Mouse (Mus musculus) 3134 (cell line): ENCODE results near the gene Ucp2.

Experiments used
- DNase-seq: peaks from one replicate; pipeline ENCODE4 v3.0.0-alpha.2; 2011; ENCODE audit warnings: low spot score; ENCODE audit not compliant: insufficient read length; ENCODE audit errors: extremely low read depth

Ucp2 gene

DNA sequence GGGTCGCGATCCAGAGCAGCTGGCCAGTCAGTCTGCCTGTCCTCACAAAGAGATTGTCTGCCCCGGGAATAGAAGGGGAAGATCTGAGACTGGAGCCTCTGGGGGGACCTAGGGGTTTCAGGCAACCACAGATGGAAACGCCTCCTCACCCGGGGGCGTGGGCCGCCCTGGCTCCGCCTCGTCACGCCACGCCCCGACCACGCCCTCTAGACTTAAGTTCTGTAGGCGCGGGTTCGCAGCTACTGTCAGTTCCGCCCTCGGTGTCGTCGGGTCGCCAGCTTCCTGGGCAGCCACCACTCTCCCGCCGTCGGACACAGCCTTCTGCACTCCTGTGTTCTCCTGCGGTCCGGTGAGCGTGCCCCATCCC is at the start of gene Ucp2:
Gene Ucp2, plus strand, starts transcription at position 221 of the 367 bp plus-strand sequence.
- DNase-seq: peak; percentile 90

DNA sequence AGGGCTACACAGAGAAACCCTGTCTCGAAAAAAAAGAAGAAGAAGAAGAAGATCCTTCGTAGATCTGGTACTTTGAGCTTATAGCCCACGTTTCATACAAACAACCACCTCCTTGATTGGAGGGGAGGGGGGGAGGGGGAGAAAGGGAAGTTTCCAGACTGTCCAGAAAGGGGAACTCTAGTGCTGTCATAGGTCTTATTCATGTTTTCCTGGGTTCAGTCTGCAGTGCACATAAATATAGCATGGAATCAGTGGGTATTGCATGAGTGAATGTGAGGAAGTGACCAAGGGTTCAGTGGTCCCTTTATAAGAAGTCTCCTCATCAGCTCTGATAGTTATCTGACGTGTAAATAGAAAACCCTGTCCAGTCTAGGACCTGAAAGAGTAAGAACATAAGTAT is 49.4 kb upstream of the Ucp2 start:
- DNase-seq: no peak

DNA sequence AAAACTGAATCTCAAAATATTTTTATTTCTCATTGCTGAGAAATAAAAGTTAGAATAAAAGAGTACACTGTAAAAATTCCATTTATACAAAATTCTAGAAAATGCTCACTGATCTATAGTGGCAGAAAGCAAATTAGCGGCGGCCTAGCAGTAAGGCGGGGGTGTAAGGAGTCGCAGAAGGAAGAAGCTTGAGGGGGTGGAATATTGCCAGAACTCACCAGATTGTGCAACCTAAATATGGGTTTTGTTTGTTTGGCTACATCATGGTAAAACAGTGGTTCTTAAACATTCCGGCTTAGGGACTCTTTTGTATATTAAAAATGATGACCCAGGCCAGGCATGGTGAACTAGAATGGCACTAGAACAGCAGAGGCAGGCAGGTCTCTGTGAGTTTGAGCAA is 46.9 kb upstream of the Ucp2 start:
- DNase-seq: no peak

DNA sequence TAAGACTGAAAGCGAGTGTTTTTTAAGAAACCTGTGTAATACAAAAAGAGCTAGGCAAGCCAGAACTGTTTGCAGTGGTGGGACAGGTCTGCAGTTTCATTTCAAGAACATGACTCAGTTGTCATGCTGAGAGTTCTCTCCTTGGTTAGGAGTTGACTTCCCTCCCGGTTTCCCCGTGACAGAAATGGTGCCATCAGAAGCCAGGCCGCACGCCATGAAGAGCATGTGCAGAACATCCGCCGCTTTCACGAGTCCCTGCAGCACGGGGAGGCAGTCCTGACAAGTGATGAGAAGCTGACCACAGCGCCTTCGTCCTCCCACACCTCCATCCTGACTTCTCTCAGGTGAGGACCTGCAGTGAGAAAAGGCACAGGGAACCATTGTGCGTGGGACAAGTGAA is 44.6 kb upstream of the Ucp2 start:
- DNase-seq: no peak

DNA sequence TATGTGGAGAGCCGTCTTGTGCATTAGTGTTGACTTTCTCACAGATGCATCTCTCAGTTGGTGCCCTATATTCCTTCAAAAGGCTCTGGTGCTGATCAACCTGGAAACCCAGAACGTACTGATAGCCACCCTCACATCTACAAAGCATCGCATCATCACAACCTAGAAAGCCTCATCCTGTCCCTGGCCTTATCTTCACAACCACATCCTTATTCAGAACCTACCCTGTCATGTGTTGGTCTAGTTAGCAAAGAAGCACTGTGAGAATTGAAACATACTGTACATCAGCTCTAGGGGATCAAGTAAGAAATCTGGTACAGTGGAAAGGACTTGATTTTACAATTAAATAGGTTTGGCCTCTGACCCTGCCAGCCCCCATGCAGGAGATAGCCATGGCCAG is 44.2 kb upstream of the Ucp2 start:
- no peak for DNase-seq

DNA sequence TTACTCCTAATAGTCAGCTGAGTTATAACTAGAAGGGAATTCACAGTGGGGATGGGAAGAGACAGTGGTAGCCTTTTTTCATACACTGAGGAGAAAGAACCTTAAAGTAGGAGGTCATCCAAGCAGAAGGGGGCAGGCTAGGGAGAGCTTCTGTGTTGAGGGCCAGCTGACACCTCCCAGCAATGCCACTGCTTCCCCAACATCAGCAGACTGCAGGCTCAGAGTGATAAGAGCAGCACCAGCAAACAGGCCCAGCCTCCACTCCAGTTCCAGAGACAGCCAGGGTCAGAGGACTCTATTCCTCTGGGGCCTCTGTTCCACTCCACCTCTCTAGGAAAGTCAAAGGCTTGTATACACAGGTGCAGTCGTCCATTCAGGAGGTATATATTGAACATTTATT is 35.0 kb upstream of the Ucp2 start:
- DNase-seq: no peak

DNA sequence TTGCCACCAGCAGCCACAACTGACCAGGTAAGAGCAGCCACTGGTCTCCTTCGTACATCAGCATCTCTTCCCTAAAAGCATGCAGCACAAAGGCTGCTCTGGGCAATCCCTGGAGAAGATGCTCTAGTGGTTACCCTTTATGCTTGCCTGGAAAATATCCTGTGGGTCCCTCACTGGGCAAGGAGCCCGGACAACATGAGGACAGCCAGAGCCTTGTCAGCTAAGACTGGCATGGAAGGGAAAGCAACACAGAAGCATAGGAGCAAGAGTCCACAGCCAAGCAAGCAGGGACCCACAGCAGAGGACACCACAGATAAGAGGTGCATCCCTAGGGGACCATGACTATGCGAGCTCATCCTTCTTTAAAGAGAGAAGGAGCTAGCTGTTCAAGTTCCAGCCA is 33.3 kb upstream of the Ucp2 start:
- DNase-seq: no peak

DNA sequence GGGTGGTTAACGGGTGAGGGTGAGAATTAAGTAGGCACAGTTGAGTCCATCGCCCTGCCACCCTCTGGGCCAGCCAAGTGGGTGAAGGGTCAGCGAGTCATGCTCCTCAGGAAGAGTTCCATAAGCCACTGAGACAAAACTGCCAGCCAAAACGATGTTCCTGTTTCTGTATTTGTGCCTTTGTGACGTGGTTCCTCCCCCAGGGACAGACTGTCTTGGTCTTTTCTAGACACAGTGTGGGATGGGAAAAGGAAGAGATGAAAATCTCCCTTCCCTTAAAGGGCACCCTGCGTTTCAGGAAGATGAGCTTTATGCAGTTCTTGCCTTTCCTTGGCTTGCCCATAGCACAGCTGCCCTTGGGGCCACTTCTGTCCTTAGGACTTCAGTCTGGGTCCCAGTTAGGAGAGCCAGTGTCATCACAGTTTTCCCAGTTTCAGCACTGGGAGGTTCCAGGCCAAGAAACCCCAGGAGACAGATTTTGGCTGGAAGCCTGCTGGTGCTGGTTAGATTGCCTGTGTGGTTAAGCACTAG is 31.5 kb upstream of the Ucp2 start:
- peak; percentile 37 for DNase-seq

DNA sequence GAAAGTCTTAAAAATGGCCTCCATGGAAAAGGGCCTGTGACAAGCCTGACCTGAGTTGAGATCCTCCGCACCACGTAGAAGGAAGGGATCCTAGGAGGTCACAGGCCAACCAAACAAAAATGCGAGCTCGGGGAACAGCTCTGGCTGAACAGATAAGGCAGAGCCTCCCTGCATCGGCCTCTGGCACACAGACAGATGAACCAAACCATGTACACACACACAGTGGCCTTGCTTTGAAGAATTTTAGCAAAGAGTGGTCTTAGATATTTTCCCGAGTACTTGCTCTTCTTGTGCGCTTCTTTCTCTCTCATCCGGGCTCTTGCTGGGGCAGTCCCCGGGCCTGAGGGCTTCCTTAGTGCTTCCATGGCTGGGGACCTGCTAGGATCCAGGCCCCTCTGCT is 29.9 kb upstream of the Ucp2 start:
- DNase-seq: no peak

DNA sequence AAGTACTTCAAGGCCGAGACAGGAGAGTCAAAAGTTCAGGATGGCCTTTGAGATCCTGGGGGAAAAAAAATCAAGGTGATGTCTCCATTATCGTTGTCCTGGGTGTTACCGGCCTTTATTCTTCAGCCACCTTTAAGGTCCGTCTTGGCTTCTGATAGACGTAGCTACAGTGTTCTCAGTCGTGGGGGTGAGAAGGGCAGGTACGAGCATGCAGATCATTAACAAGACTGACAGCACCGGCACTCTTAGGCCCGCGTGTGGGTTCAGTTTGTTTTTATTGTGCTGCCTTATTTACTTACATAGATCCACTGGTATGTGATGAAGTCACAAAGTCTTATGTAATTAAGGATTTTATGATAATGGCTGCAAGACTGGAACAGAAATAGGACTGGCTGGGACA is 29.4 kb upstream of the Ucp2 start:
- DNase-seq: no peak

DNA sequence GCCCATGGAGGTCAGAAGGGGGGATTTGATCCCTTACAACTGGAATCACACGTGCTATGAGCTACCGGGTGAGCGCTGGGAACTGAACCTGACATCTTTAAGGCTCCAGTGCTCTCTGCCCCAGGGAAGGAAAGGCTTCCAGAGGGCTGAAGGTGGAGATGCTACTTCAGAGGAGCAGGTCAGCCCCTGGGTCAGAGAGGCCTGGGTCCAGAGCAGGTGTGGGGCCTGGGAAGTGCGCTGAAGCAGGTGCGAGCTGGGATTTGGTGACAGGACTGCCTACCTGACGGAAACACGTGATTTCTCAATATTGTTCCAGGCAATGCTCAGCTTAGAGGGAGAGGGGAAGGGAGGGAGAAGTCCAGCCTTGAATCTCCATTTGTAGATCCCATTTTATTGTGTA is 28.9 kb upstream of the Ucp2 start:
- DNase-seq: no peak

DNA sequence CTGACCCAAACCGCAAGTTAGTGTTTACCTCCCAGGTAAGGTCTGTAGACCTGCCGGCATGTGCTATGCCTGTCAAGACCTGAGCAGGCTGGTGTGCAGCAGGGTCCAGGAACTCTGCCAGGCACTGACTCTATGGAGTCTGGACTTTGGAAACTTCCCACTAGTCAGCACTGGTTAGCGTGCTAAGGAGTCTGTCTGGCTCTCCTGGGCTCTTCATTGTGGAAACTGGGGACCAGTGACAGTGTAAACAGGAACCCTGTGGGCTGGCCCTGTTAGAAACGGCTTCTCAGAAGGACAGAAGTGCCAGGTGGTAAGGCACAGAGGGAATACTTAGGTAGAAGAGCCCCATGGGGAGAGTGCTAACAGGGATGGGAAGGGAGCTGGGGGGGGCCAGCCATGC is 27.9 kb upstream of the Ucp2 start:
- no peak for DNase-seq

DNA sequence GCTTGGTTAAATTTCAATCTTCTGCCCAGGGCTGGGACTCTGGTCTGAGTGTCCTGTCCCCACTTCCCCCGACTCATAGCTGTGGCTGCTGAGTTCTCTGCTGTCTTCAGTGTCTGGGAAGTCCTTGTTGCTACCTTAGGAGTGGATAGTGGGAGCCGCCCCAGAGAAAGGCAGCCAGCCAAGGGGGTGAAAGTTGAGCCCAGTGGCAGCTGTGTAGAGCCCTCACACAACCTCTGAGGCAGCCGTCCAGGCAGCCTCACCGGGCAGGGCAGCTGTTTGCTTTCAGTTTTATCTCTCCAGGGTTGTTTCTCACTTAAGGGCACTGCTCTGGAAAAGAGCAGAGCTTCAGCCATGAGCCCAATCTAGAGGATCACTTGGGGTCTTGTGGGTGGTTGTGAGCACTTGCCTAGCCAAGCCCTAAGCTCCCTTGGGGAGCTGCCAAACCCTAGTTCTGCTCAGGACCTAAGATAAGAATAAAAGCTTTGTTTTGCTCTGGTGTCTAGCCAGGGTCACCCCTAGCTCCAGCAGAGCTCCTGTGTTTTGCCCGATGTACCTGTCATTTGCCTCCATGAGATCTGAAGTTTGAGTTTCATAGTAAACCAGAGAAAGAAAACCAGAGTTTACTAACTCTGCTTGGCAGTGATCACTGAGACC is 27.4 kb upstream of the Ucp2 start:
- peak; percentile 51 for DNase-seq

DNA sequence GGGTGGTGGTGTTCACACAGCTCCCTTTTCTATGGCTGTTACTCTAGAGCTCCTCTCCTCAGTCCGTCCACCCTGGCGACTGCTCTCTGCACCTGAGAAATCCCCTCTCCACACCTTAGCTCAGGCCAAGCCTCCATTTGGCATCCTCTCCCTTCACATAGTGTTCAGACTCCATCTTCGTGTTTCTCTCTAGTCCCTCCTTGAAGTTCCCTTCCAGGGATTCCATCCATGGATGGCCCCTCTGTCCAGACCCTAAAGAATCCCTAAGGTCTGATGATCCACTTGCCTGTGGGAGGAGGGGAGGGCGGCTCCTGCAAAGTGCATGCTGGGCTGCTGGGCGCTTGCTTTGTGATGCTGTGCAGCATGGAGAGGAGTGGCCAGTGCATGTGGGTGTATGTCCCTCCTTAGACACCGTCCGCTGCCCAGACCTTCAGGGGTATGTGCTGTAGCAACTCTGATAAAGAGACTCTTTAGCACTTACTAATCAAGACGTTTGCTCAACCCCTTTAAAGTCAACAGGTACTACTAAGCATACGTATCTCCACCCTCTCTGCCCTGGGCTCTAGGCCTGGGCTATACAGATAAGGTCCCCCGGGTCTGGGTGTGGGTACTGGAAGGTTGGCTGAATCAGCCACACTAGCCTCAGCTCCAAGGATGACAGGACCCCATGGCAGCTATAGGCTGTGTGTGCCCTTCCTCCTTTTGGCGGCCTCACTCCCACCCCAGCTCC is 26.2 kb upstream of the Ucp2 start:
- no peak for DNase-seq

DNA sequence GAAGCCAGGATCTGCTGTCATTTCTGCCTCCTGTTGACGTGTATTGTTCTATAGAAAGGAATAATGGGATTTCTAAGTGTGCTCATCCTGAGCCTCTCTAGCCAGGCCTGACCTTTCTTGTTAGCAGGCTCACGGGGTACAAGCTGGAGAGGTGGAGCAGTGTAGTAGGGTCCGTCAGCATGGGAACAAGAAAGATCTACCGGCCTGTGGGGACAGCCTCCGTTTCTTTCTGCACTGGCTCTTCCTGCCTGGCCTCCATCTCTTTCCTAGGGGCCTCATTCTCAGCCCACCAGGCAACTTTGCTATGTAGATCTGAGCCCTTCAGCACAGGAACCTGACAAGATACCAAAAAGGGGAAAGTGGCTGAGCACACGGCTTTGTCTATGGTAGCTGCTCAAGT is 24.4 kb upstream of the Ucp2 start:
- no peak for DNase-seq

DNA sequence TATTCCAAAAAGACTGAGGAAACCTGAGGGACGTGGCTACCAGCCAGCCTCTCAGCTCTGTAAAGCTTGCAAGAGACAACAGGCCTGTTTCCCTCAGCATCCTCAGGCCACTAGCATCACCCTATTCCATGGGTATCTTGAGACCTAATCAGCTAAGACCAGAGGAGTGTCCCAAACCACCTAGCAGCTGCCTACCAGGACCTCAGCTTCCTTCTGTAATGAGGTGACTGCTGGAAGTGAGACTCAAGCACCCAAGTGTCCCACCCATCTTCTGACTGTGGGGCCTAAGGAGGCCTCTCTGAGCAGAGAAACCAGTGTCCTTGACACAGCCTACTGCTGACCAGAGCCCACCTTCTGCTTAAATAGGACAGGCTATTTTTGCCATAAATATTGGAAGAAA is 23.6 kb upstream of the Ucp2 start:
- no peak for DNase-seq

DNA sequence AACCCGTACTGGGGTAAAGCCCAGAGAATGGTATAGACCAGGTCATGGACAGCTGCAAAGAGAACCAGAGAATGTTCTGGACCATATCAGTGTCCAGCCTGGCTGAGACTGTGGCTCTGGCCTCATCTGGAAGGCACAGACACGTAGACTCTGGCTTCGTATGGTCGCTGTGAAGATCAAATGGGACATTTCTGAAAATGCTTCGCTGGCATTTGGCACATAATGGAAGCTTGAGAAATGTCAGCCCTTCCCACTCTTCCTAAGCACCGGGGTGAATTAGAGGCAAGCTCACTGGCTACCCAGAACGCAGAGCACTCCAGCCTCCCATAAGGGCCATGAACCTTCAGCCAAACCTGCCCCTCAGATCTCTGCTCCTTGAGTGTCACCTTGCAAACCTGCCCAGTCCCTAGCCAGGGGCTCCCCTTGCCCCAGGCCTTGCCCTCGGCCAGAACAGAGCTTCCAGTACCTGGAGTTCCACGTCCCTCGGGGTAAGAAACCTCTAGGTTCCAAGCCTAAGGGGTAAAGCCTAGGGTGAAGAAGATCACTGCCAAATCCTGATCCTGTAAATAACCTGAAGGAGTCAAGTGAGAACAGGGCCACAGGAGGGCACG is 22.2 kb upstream of the Ucp2 start:
- no peak for DNase-seq

DNA sequence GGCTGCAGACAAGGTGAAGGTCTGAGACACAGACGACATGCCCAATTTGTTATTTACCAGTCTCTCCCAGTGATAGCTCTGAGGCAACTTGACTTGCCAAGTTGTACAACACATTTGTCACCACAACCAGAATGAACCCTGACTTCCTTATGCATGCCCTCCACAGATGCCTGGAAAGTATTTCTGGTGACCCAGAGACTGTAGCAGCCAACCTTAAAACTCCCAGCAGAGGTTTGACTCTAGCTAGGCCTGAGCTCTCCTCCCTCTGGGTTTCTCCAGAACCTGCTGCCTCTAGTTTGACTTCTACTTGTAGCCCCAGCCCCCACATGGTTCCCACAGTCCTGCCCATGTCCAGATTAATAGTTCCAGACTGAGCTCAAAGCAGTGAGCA is 21.7 kb upstream of the Ucp2 start:
- no peak for DNase-seq

DNA sequence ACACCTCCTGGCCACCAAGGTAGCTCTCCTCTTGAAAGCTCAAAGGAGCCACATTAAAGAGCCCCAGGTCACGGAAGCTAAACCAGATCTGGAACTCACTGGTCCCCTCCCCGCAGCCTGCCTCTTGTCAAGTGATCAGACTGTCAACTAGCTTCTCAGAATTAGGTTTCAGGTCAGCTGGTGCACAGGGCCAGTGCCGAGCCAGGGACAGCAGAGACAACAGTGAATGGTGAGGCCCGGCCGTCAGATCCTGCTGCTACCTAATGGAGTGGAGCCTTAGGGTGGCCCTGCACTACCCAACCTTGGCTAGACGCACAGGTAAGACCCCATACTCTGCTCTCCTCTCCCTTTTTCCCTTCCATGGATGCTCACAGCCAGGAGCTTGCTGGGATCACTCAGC is 20.4 kb upstream of the Ucp2 start, which contains the start of gene Ucp3:
Gene Ucp3, plus strand, starts transcription at position 214 of the 400 bp plus-strand sequence.
- DNase-seq: no peak

DNA sequence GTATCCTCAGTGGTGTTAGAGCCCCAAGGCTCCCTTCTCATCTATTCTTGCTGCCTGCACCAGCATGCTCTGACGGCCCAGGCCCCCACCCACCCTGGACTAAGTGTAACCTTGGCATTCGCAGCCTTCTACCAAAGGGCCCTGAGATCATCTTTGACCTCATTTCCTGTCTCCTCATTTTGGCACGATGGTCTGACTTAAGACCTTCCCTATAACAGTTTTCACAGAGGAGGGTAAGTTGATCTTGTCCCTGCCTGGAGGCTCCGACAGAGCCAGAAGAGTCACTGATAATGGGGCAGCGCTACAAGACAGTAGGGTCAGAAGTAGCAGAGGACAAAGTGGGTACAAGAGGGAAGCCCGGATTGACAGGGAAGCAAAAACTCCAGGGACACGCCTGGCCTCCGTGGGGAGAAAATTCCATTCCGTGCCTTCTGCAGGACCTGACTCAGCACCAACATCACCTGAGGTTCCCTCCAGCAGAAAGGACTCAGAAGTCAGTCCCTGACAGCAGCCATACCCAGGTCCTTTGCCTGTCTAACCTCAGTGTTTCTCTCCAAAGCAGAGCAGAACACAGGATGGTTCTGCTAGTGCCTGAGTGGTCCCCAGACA is 19.2 kb upstream of the Ucp2 start:
- no peak for DNase-seq

DNA sequence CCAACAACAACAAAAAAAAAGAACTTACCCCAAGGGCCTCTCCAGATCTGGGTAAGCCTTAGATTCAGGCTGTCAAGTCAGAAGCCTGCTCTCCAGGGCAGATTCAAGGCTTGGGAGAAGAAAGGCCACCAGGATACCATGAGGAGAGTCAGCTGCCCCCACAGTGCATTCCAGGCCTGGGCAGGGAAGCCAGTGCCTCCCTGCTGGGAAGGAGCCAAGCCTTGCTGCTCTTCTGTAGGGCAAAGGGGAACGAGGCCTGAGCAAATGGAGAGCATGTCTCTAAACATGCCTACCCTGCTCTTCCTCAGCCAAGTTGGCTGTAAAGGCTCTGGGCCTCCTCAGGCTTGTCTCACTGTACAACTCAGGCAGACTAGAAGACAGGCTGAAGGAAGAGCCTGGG is 18.5 kb upstream of the Ucp2 start:
- peak; percentile 55 for DNase-seq
